Mouse (Mus musculus): ENCODE data around the gene Olfr311. TPM values are rescaled to one million over a fixed set of nuclear protein-coding genes. Genes with fewer than 3 reads are reported as not detected.
"Not testable (repeated sequence)": the region's sequence is repeated elsewhere in the genome, so short reads cannot be mapped to it uniquely, and the experiment has no call there.

The Olfr311 gene
- polyA plus RNA-seq, 1 experiment: not detected

DNA sequence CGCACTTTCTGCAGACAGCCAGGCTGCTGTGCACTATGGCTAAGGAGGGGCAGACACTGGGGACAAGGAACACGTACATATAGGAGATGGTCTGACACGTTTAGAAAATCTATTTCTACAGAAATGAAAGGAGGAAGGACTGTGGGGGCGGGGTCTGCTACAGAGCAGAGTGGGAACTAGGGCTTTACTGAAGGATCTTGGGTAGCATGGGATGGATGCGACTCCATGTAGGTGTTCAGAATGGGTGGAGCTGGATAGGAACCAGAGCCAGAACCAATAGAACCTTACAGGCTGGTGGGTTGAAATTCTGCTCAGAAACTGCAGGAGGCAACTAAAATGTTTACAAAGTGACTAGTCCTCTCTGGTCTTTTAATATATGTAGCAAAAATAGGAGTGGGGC lies 39.3 kb upstream of the Olfr311 start:
- no peak for TF ChIP-seq FOSL1 (IDR thresholded peaks at IDR 0.05; ENCODE audit: insufficient read depth, low read length, poor library complexity, severe bottlenecking)
- no peak for TF ChIP-seq MAX (IDR thresholded peaks at IDR 0.05)
- TF ChIP-seq CTCF (IDR thresholded peaks at IDR 0.05; ENCODE audit: control insufficient read depth, insufficient read depth, insufficient read length): no peak
- TF ChIP-seq MYOD1 (IDR thresholded peaks at IDR 0.05; ENCODE audit: control insufficient read depth, insufficient read length, low read depth): no peak
- no peak for TF ChIP-seq CEBPB (IDR thresholded peaks at IDR 0.05; ENCODE audit: low read depth)
- TF ChIP-seq MYOG (IDR thresholded peaks at IDR 0.05; ENCODE audit: control insufficient read depth, extremely low read depth, insufficient read length): no peak
- no peak for TF ChIP-seq USF1 (IDR thresholded peaks at IDR 0.05; ENCODE audit: low read depth)
- H3K27me3 ChIP-seq (ENCODE audit: control insufficient read depth, insufficient read depth, insufficient read length): no peaks in the 10 kb centered on the region
- no peak overlapping the region for H3K4me3 ChIP-seq (ENCODE audit: insufficient read depth, poor library complexity, severe bottlenecking)

DNA sequence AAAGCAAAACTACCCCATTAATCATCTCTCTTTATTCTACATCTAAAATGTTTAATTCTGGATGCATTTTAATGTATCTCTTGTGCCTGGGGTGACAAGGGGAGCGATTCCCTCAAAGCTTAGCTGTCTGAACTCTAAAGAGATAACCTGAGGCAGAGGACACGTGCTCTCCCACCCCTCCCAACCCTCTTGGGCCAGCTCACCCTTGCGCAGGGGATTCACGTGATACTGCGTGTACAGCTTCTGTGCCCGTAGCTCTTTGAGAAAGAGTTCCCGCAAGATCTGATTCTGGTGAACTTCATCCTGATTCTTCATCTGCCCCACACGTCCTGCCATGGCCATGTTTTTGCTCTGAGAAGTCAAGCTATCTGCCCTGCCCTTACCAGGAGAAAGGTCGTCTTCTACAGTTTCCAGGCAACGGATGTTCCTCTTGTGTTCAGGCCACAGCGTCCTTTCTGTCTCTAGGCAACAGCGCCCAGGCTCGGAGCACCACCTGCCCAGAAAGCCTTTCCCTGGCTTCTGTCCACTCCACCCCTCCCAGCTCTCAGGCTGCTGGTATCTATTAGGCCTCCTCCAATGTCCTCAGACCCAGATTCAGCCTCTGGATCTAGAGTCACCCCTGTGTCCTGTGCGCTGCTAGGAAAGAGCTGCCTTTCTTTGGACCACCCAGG lies 37.4 kb upstream of the Olfr311 start, which contains the start of gene Fam183b:
Gene Fam183b (minus strand): TSS at position 403 of the 671 bp plus-strand sequence.
- Histone ChIP-seq H3K79me2 (ENCODE audit: control insufficient read depth, insufficient read depth) (no peaks in the 10 kb centered on the region), H3K36me3 (ENCODE audit: control insufficient read depth, insufficient read depth) (no peaks in the 10 kb centered on the region), H3K4me3 (ENCODE audit: insufficient read depth, poor library complexity, severe bottlenecking) (no peak within 1 kb of the TSS), H3K27me3 (ENCODE audit: control insufficient read depth, insufficient read depth, insufficient read length) (no peaks in the 10 kb centered on the region), H3K79me3 (ENCODE audit: low read depth) (no peaks in the 10 kb centered on the region), H3ac (ENCODE audit: control insufficient read depth, insufficient read length, low read depth) (no peak within 1 kb of the TSS)
- no peak for TF ChIP-seq CTCF (IDR thresholded peaks at IDR 0.05; ENCODE audit: control insufficient read depth, insufficient read depth, insufficient read length)
- TF ChIP-seq MYOD1 (IDR thresholded peaks at IDR 0.05; ENCODE audit: control insufficient read depth, insufficient read length, low read depth): no peak
- TF ChIP-seq MYOG (IDR thresholded peaks at IDR 0.05; ENCODE audit: control insufficient read depth, extremely low read depth, insufficient read length): no peak
- TF ChIP-seq FOSL1 (IDR thresholded peaks at IDR 0.05; ENCODE audit: insufficient read depth, low read length, poor library complexity, severe bottlenecking): no peak
- TF ChIP-seq MAX (IDR thresholded peaks at IDR 0.05): no peak

More for the DNA sequence above, 39.3 kb upstream of the Olfr311 start:
- Histone ChIP-seq H3K79me3 (ENCODE audit: low read depth) (no peaks in the 10 kb centered on the region), H3ac (ENCODE audit: control insufficient read depth, insufficient read length, low read depth) (no peak overlapping the region), H3K79me2 (ENCODE audit: control insufficient read depth, insufficient read depth) (no peaks in the 10 kb centered on the region), H3K36me3 (ENCODE audit: control insufficient read depth, insufficient read depth) (no peaks in the 10 kb centered on the region)

DNA sequence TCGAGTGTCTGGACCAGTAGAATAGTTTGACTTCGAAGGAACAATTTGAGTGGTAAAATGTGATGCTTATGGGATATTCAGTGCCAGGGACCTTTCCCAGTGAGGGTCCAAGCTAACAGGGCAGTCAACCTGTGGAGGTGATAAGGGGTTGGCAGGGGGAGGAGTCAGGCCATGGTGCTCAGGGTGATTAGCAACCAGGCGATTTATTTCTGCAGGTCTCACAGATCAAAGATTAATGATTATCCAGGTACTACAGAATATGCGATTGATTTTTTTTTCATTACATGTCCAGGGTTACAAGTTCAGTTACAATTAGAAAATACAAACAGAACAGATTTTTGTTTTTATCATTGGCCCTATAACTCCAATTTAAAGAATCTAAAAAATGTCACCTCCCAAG lies 35.2 kb upstream of the Olfr311 start:
- Histone ChIP-seq H3K79me2 (ENCODE audit: control insufficient read depth, insufficient read depth) (no peaks in the 10 kb centered on the region), H3K27me3 (ENCODE audit: control insufficient read depth, insufficient read depth, insufficient read length) (no peaks in the 10 kb centered on the region), H3ac (ENCODE audit: control insufficient read depth, insufficient read length, low read depth) (no peak overlapping the region), H3K79me3 (ENCODE audit: low read depth) (no peaks in the 10 kb centered on the region), H3K36me3 (ENCODE audit: control insufficient read depth, insufficient read depth) (no peaks in the 10 kb centered on the region), H3K4me3 (ENCODE audit: insufficient read depth, poor library complexity, severe bottlenecking) (no peak overlapping the region)
- TF ChIP-seq MAX (IDR thresholded peaks at IDR 0.05) (no peak), MYOG (IDR thresholded peaks at IDR 0.05; ENCODE audit: control insufficient read depth, extremely low read depth, insufficient read length) (no peak), FOSL1 (IDR thresholded peaks at IDR 0.05; ENCODE audit: insufficient read depth, low read length, poor library complexity, severe bottlenecking) (no peak), CTCF (IDR thresholded peaks at IDR 0.05; ENCODE audit: control insufficient read depth, insufficient read depth, insufficient read length) (no peak), CEBPB (IDR thresholded peaks at IDR 0.05; ENCODE audit: low read depth) (no peak), USF1 (IDR thresholded peaks at IDR 0.05; ENCODE audit: low read depth) (no peak), MYOD1 (IDR thresholded peaks at IDR 0.05; ENCODE audit: control insufficient read depth, insufficient read length, low read depth) (no peak)

DNA sequence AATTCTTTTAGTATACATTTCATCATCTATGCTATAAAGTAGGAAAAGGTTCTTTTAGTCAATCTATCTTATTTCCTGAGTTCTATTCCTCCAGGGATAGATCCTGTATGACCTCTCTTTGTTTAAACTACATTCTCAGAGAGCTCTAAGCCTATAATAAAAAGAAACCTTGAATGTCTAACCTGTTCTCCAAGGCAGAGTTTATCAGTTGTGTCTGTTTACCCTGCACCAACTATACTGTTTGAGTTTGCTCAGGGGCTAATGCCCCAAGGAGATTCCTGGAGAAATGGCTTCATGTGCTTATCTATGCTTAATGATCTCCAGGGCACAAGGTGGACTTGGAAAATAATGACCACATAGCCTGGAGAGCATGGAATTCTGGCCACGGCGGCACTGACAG lies 34.7 kb upstream of the Olfr311 start:
- Histone ChIP-seq H3K79me3 (ENCODE audit: low read depth) (no peaks in the 10 kb centered on the region), H3K27me3 (ENCODE audit: control insufficient read depth, insufficient read depth, insufficient read length) (no peaks in the 10 kb centered on the region), H3K4me3 (ENCODE audit: insufficient read depth, poor library complexity, severe bottlenecking) (no peak overlapping the region), H3ac (ENCODE audit: control insufficient read depth, insufficient read length, low read depth) (no peak overlapping the region), H3K36me3 (ENCODE audit: control insufficient read depth, insufficient read depth) (no peaks in the 10 kb centered on the region), H3K79me2 (ENCODE audit: control insufficient read depth, insufficient read depth) (no peaks in the 10 kb centered on the region)
- TF ChIP-seq CEBPB (IDR thresholded peaks at IDR 0.05; ENCODE audit: low read depth) (no peak), MYOG (IDR thresholded peaks at IDR 0.05; ENCODE audit: control insufficient read depth, extremely low read depth, insufficient read length) (no peak), FOSL1 (IDR thresholded peaks at IDR 0.05; ENCODE audit: insufficient read depth, low read length, poor library complexity, severe bottlenecking) (no peak), MAX (IDR thresholded peaks at IDR 0.05) (no peak), CTCF (IDR thresholded peaks at IDR 0.05; ENCODE audit: control insufficient read depth, insufficient read depth, insufficient read length) (no peak), USF1 (IDR thresholded peaks at IDR 0.05; ENCODE audit: low read depth) (no peak), MYOD1 (IDR thresholded peaks at IDR 0.05; ENCODE audit: control insufficient read depth, insufficient read length, low read depth) (no peak)

DNA sequence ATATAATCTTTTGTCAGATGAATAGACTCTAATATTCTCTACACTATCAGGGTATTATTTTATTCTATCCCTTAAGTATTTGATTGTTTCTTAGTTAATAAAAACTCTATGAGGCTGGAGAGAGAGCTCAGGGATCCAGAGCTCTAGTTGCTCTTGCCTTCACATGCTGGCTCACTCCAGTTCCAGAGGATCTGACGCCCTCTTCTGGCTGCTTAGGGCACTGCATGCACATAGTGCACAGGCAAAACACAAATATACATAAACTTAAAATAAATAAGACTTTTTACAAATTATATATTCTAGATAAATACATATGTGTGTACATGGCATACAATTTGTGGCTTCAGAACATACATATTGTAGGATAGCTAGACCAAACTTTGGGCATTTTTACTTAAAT lies 27.1 kb upstream of the Olfr311 start:
- Histone ChIP-seq H3K4me3 (ENCODE audit: insufficient read depth, poor library complexity, severe bottlenecking) (no peak overlapping the region), H3K79me2 (ENCODE audit: control insufficient read depth, insufficient read depth) (no peaks in the 10 kb centered on the region), H3ac (ENCODE audit: control insufficient read depth, insufficient read length, low read depth) (no peak overlapping the region), H3K27me3 (ENCODE audit: control insufficient read depth, insufficient read depth, insufficient read length) (no peaks in the 10 kb centered on the region), H3K36me3 (ENCODE audit: control insufficient read depth, insufficient read depth) (no peaks in the 10 kb centered on the region), H3K79me3 (ENCODE audit: low read depth) (no peaks in the 10 kb centered on the region)
- TF ChIP-seq CTCF (IDR thresholded peaks at IDR 0.05; ENCODE audit: control insufficient read depth, insufficient read depth, insufficient read length) (no peak), MAX (IDR thresholded peaks at IDR 0.05) (no peak), MYOG (IDR thresholded peaks at IDR 0.05; ENCODE audit: control insufficient read depth, extremely low read depth, insufficient read length) (no peak), CEBPB (IDR thresholded peaks at IDR 0.05; ENCODE audit: low read depth) (no peak), MYOD1 (IDR thresholded peaks at IDR 0.05; ENCODE audit: control insufficient read depth, insufficient read length, low read depth) (no peak)

DNA sequence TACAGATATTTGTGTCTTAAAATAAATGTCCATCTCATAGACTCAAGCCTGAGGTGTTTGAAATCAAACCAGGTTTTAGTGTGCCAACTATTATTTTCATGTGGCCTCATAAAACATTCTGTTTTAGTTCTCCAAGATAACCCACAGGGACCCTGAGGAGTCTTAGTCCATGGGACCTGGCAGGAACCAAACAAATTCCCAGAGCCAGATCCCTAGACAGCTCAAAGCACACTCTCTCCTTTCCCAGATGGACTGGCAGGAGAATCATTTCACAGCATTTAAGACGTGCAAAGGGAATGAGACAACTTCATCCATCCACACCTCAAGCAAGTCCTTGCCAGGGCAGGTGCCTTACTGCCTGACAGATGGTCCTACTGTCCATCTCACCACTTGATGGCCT lies 24.4 kb upstream of the Olfr311 start, which contains the start of gene Olfr313:
Gene Olfr313 (plus strand): TSS at position 301 of the 400 bp plus-strand sequence.
- H3ac ChIP-seq (ENCODE audit: control insufficient read depth, insufficient read length, low read depth); H3K36me3 ChIP-seq (ENCODE audit: control insufficient read depth, insufficient read depth); H3K27me3 ChIP-seq (ENCODE audit: control insufficient read depth, insufficient read depth, insufficient read length); H3K79me2 ChIP-seq (ENCODE audit: control insufficient read depth, insufficient read depth); H3K4me3 ChIP-seq (ENCODE audit: insufficient read depth, poor library complexity, severe bottlenecking); H3K79me3 ChIP-seq (ENCODE audit: low read depth): not testable (repeated sequence)

Data from C2C12 (cell line).